Mouse (Mus musculus) neural tube, embryonic 15.5 days (tissue): ENCODE measurements at regions not wholly inside any gene's neighbourhood (a gene's known extent, or its start where the extent isn't known, plus 50 kb on each side); places are given as distances from the start of the nearest gene placed in this dataset.

Experiments used
- ATAC-seq: fragments of 200-750 bp; cut with Nextera tagmentation; 2 replicates; pipeline ENCODE4 v1.8.0; 2017; ENCODE audit warnings: mild to moderate bottlenecking, moderate TSS enrichment, moderate library complexity; ENCODE audit not compliant: low FRiP score
- H3K27ac ChIP-seq: fragments of 300-500 bp; sonication (generic); replicated peaks from 2 replicates; pipeline ENCODE4 v1.5.1; 2015; ENCODE audit warnings: mild to moderate bottlenecking, inconsistent platforms
- H3K27me3 ChIP-seq: fragments of 300-500 bp; sonication (generic); replicated peaks from 2 replicates; pipeline ENCODE4 v1.6.1; 2015; ENCODE audit warnings: inconsistent platforms
- H3K36me3 ChIP-seq: fragments of 300-500 bp; sonication (generic); 2 replicates; pipeline ENCODE4 v1.6.1; 2015; ENCODE audit warnings: inconsistent platforms
- H3K4me1 ChIP-seq: fragments of 300-500 bp; sonication (generic); 2 replicates; pipeline ENCODE4 v1.6.1; 2015; ENCODE audit warnings: inconsistent platforms
- H3K4me2 ChIP-seq: fragments of 300-500 bp; sonication (generic); 2 replicates; pipeline ENCODE4 v1.6.1; 2015; ENCODE audit warnings: inconsistent platforms, mild to moderate bottlenecking, moderate library complexity
- H3K4me3 ChIP-seq: fragments of 300-500 bp; sonication (generic); replicated peaks from 2 replicates; pipeline ENCODE4 v1.5.1; 2015; ENCODE audit warnings: mild to moderate bottlenecking, inconsistent platforms
- H3K9ac ChIP-seq: fragments of 300-500 bp; sonication (generic); replicated peaks from 2 replicates; pipeline ENCODE4 v1.6.1; 2015; ENCODE audit warnings: mild to moderate bottlenecking, inconsistent platforms
- H3K9me3 ChIP-seq: fragments of 300-500 bp; sonication (generic); replicated peaks from 2 replicates; pipeline ENCODE4 v1.6.1; 2016; ENCODE audit warnings: inconsistent platforms
- WGBS: fragments of 180-500 bp; shearing (Covaris S2); methylation state at CpG from one replicate; pipeline ENCODE4 v1.1.7; 2015; ENCODE audit warnings: mixed read lengths; 5-methylcytosine and 5-hydroxymethylcytosine counted together

GRCm38 (mm10) chr11:17324651-17325050, 67.3 kb downstream of the C1d start:
- H3K36me3 ChIP-seq = no peaks in the 10 kb centered on the region
- 23% methylated on average over 4 of the region's 4 CpGs for WGBS
- H3K4me3 ChIP-seq = no peak overlapping the region
- H3K27ac ChIP-seq = no peak overlapping the region
- H3K27me3 ChIP-seq = no peaks in the 10 kb centered on the region
- H3K9ac ChIP-seq = no peak overlapping the region
- ATAC-seq = no peak
- no peaks in the 10 kb centered on the region for H3K4me1 ChIP-seq
- H3K9me3 ChIP-seq = no peaks in the 10 kb centered on the region
- H3K4me2 ChIP-seq = no peak overlapping the region

GRCm38 (mm10) chr11:17325731-17326646, 68.6 kb downstream of the C1d start:
- no peaks in the 10 kb centered on the region for H3K4me1 ChIP-seq
- no peaks in the 10 kb centered on the region for H3K36me3 ChIP-seq
- ATAC-seq = no peak
- H3K4me2 ChIP-seq = no peak overlapping the region
- H3K27me3 ChIP-seq = no peaks in the 10 kb centered on the region
- H3K9me3 ChIP-seq = no peaks in the 10 kb centered on the region
- no peak overlapping the region for H3K9ac ChIP-seq
- no peak overlapping the region for H3K27ac ChIP-seq
- H3K4me3 ChIP-seq = no peak overlapping the region
- WGBS = 40% methylated on average over 10 of the region's 10 CpGs

GRCm38 (mm10) chr11:17326695-17327094, 69.3 kb downstream of the C1d start:
- Histone ChIP-seq H3K36me3 (no peaks in the 10 kb centered on the region), H3K4me2 (no peak overlapping the region), H3K27me3 (no peaks in the 10 kb centered on the region), H3K4me1 (no peaks in the 10 kb centered on the region), H3K9me3 (no peaks in the 10 kb centered on the region), H3K4me3 (no peak overlapping the region), H3K9ac (no peak overlapping the region), H3K27ac (no peak overlapping the region)
- ATAC-seq = no peak
- 63% methylated on average over 4 of the region's 4 CpGs for WGBS

- H3K9ac ChIP-seq = no peak overlapping the region
- H3K36me3 ChIP-seq = no peaks in the 10 kb centered on the region
- no peak overlapping the region for H3K4me3 ChIP-seq
- 0 out of 2 replicates have a peak overlapping the region, but pooled peaks have one; percentile 1 for H3K27ac ChIP-seq
- H3K4me2 ChIP-seq = no peak overlapping the region
- 95% methylated on average over 1 of the region's 1 CpGs for WGBS
- H3K9me3 ChIP-seq = no peaks in the 10 kb centered on the region
- peaks cover 11% of the 10 kb centered on the region for H3K4me1 ChIP-seq
- no peaks in the 10 kb centered on the region for H3K27me3 ChIP-seq
- ATAC-seq = no peak
These were observed 94.1 kb downstream of the C1d start for GRCm38 (mm10) chr11:17351476-17351875.

- ATAC-seq = peak; percentile 79
- Histone ChIP-seq H3K27ac (0 out of 2 replicates have a peak overlapping the region, but pooled peaks have one; percentile 34), H3K36me3 (no peaks in the 10 kb centered on the region), H3K4me2 (no peak overlapping the region), H3K9me3 (no peaks in the 10 kb centered on the region), H3K4me1 (peaks cover 11% of the 10 kb centered on the region), H3K9ac (no peak overlapping the region), H3K27me3 (no peaks in the 10 kb centered on the region), H3K4me3 (no peak overlapping the region)
- 31% methylated on average over 17 of the region's 17 CpGs for WGBS
These were observed 95.1 kb downstream of the C1d start for GRCm38 (mm10) chr11:17352148-17353130.

DNA sequence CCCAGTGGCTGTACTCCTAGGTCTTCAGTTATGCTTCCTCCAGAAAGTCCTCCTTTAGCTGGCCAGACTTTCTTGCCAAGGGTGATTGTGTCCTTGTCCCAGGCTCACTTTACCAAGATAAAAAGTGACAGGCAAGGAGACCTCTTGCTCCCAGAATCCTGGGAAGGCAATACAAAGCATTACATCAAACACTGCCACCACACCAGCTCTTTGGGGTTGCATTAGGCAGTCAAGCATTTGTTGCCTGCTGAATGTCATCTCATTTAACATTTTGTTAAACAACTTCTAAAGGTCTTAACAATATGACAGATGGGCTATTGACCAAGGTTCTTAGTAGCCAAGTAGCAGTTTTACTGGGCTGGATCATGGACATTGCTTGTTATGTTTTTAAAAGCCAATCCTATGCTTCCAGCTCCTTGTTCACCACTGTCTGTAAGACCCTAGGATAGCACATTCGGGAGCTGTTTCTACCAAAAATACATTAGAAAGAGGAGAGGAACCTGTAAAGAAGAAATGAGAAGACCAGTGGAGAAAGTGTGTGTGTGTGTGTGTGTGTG, 102.4 kb downstream of the C1d start:
- Histone ChIP-seq H3K27me3 (no peaks in the 10 kb centered on the region), H3K27ac (no peak overlapping the region), H3K36me3 (no peaks in the 10 kb centered on the region), H3K4me3 (no peak overlapping the region), H3K4me2 (no peak overlapping the region), H3K9me3 (no peaks in the 10 kb centered on the region), H3K9ac (no peak overlapping the region), H3K4me1 (no peaks in the 10 kb centered on the region)
- WGBS = 90% methylated on average over 1 of the region's 1 CpGs
- no peak for ATAC-seq

GRCm38 (mm10) chr11:17377859-17378258, 120.5 kb downstream of the C1d start:
- no peaks in the 10 kb centered on the region for H3K36me3 ChIP-seq
- H3K4me2 ChIP-seq = no peak overlapping the region
- 71% methylated on average over 3 of the region's 3 CpGs for WGBS
- H3K4me3 ChIP-seq = no peak overlapping the region
- no peaks in the 10 kb centered on the region for H3K9me3 ChIP-seq
- H3K4me1 ChIP-seq = no peaks in the 10 kb centered on the region
- H3K27me3 ChIP-seq = no peaks in the 10 kb centered on the region
- no peak overlapping the region for H3K9ac ChIP-seq
- no peak overlapping the region for H3K27ac ChIP-seq
- ATAC-seq = no peak

DNA sequence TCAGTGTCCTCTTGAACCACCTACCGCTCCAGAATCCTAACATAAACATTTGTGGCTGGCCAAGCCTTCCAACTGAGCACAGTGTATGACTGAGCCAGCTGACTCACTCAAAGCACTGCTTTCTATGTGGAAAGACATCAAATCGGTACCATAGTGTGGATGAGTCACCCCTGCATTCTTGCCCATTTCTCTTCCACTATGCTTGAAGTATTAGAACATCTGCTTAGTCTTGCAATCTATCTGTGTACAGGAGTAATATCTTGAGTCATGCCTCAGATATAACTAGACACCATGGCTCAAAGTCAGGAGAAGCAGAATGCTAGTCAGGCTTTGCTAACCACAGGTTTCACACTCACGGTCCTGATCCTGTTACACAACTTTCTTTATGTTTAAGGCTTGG, 129.4 kb downstream of the C1d start:
- no peak overlapping the region for H3K27ac ChIP-seq
- H3K4me2 ChIP-seq = no peak overlapping the region
- H3K4me1 ChIP-seq = no peaks in the 10 kb centered on the region
- H3K36me3 ChIP-seq = no peaks in the 10 kb centered on the region
- no peak overlapping the region for H3K9ac ChIP-seq
- no peak for ATAC-seq
- H3K27me3 ChIP-seq = no peaks in the 10 kb centered on the region
- WGBS = 90% methylated on average over 3 of the region's 3 CpGs
- H3K9me3 ChIP-seq = no peaks in the 10 kb centered on the region
- H3K4me3 ChIP-seq = no peak overlapping the region

GRCm38 (mm10) chr11:17393832-17394231, 136.5 kb downstream of the C1d start:
- WGBS = 39% methylated on average over 6 of the region's 6 CpGs
- 0 out of 2 replicates have a peak, but pooled peaks have one; percentile 34 for ATAC-seq

GRCm38 (mm10) chr11:17414531-17414930, 157.2 kb downstream of the C1d start:
- no peak for ATAC-seq
- WGBS = 10% methylated on average over 1 of the region's 1 CpGs

More at GRCm38 (mm10) chr11:17393832-17394231, 136.5 kb downstream of the C1d start:
- Histone ChIP-seq H3K36me3 (no peaks in the 10 kb centered on the region), H3K27ac (no peak overlapping the region), H3K4me1 (peaks cover 10% of the 10 kb centered on the region; the same call in 1 of the 2 replicates), H3K9ac (no peak overlapping the region), H3K4me2 (no peak overlapping the region), H3K4me3 (no peak overlapping the region), H3K27me3 (no peaks in the 10 kb centered on the region), H3K9me3 (no peaks in the 10 kb centered on the region)

DNA sequence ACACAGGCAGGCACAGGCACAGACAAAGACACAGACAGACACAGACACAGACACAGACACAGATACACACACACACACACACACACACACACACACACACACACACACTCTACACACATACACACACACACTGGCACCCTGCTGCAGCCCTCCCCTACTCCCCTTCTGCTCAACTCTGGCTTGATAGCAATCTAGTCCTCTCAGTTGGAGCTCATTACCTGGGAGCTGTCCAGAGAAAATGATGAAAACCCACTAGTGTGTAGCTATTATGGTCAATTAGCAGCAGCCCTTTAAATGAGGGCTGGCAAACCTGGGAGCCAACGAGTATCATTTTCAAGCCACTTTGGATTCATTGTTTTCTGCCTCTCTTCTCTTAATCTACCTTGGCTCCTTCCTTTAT, 157.8 kb downstream of the C1d start:
- no peak for ATAC-seq
- Histone ChIP-seq H3K27me3 (no peaks in the 10 kb centered on the region), H3K4me2 (no peak overlapping the region), H3K9me3 (no peaks in the 10 kb centered on the region), H3K36me3 (no peaks in the 10 kb centered on the region), H3K4me3 (no peak overlapping the region), H3K27ac (no peak overlapping the region), H3K9ac (no peak overlapping the region), H3K4me1 (no peaks in the 10 kb centered on the region)
- 22% methylated on average over 1 of the region's 1 CpGs for WGBS

More at GRCm38 (mm10) chr11:17414531-17414930, 157.2 kb downstream of the C1d start:
- no peaks in the 10 kb centered on the region for H3K9me3 ChIP-seq
- H3K4me3 ChIP-seq = no peak overlapping the region
- no peak overlapping the region for H3K9ac ChIP-seq
- H3K27ac ChIP-seq = no peak overlapping the region
- H3K4me2 ChIP-seq = no peak overlapping the region
- no peaks in the 10 kb centered on the region for H3K36me3 ChIP-seq
- H3K4me1 ChIP-seq = no peaks in the 10 kb centered on the region
- no peaks in the 10 kb centered on the region for H3K27me3 ChIP-seq
